Mouse (Mus musculus): ENCODE data around the gene Kcnn3.

Gene Kcnn3

GRCm38 (mm10) chr3:89565371-89565770, 45.4 kb downstream of the Kcnn3 start:
- no peak for DNase-seq (ENCODE audit: low read depth)

GRCm38 (mm10) chr3:89569058-89569457, 49.1 kb downstream of the Kcnn3 start:
- no peak for DNase-seq (ENCODE audit: low read depth)

GRCm38 (mm10) chr3:89569707-89570324, 49.9 kb downstream of the Kcnn3 start:
- no peak for DNase-seq (ENCODE audit: low read depth)

GRCm38 (mm10) chr3:89570362-89570761, 50.4 kb downstream of the Kcnn3 start:
- DNase-seq (ENCODE audit: low read depth): no peak

- no peak for DNase-seq (ENCODE audit: low read depth)
Measured at GRCm38 (mm10) chr3:89574260-89574659, 54.3 kb downstream of the Kcnn3 start.

- no peak for DNase-seq (ENCODE audit: low read depth)
Measured at GRCm38 (mm10) chr3:89576381-89576780, 56.4 kb downstream of the Kcnn3 start.

GRCm38 (mm10) chr3:89577154-89577553, 57.2 kb downstream of the Kcnn3 start:
- no peak for DNase-seq (ENCODE audit: low read depth)

- no peak for DNase-seq (ENCODE audit: low read depth)
Measured at GRCm38 (mm10) chr3:89578083-89578482, 58.1 kb downstream of the Kcnn3 start.

- DNase-seq (ENCODE audit: low read depth): no peak
Measured at GRCm38 (mm10) chr3:89578803-89579202, 58.8 kb downstream of the Kcnn3 start.

- no peak for DNase-seq (ENCODE audit: low read depth)
Measured at GRCm38 (mm10) chr3:89584254-89584653, 64.3 kb downstream of the Kcnn3 start.

- DNase-seq (ENCODE audit: low read depth): no peak
Measured at GRCm38 (mm10) chr3:89588436-89588835, 68.5 kb downstream of the Kcnn3 start.

GRCm38 (mm10) chr3:89589321-89589720, 69.4 kb downstream of the Kcnn3 start:
- no peak for DNase-seq (ENCODE audit: low read depth)

GRCm38 (mm10) chr3:89590386-89590785, 70.4 kb downstream of the Kcnn3 start:
- no peak for DNase-seq (ENCODE audit: low read depth)

GRCm38 (mm10) chr3:89591461-89591860, 71.5 kb downstream of the Kcnn3 start:
- no peak for DNase-seq (ENCODE audit: low read depth)

GRCm38 (mm10) chr3:89592809-89593208, 72.8 kb downstream of the Kcnn3 start:
- DNase-seq (ENCODE audit: low read depth): no peak

- no peak for DNase-seq (ENCODE audit: low read depth)
Measured at GRCm38 (mm10) chr3:89593524-89593923, 73.6 kb downstream of the Kcnn3 start.

- DNase-seq (ENCODE audit: low read depth): no peak
Measured at GRCm38 (mm10) chr3:89598361-89598760, 78.4 kb downstream of the Kcnn3 start.

- no peak for DNase-seq (ENCODE audit: low read depth)
Measured at GRCm38 (mm10) chr3:89598967-89599366, 79.0 kb downstream of the Kcnn3 start.

- DNase-seq (ENCODE audit: low read depth): no peak
Measured at GRCm38 (mm10) chr3:89601060-89601459, 81.1 kb downstream of the Kcnn3 start.

GRCm38 (mm10) chr3:89603300-89603699, 83.3 kb downstream of the Kcnn3 start:
- DNase-seq (ENCODE audit: low read depth): no peak

- DNase-seq (ENCODE audit: low read depth): no peak
Measured at GRCm38 (mm10) chr3:89605235-89605634, 85.3 kb downstream of the Kcnn3 start.

GRCm38 (mm10) chr3:89607327-89607726, 87.4 kb downstream of the Kcnn3 start:
- DNase-seq (ENCODE audit: low read depth): no peak

GRCm38 (mm10) chr3:89612048-89612447, 92.1 kb downstream of the Kcnn3 start:
- no peak for DNase-seq (ENCODE audit: low read depth)
